Mouse (Mus musculus) liver, adult 2 months (tissue): ENCODE results near the gene Ky. TPM values are rescaled to one million over a fixed set of nuclear protein-coding genes. Genes with fewer than 3 reads are reported as not detected.

Experiments
- DNase-seq: peaks from one replicate; pipeline ENCODE4 v3.0.0-alpha.2; 2011; ENCODE audit warnings: low read depth, low spot score; ENCODE audit errors: extremely low read depth
- H3K27ac ChIP-seq: fragments of 200-500 bp; replicated peaks from 2 replicates; pipeline ENCODE4 v1.5.1; 2012; ENCODE audit warnings: low read depth, mild to moderate bottlenecking, control low read depth, inconsistent platforms, low read length; ENCODE audit not compliant: insufficient read depth
- H3K27me3 ChIP-seq: fragments of 200-500 bp; 2 replicates; pipeline ENCODE4 v1.6.1; 2012; ENCODE audit warnings: mild to moderate bottlenecking, moderate library complexity, low read length, inconsistent platforms; ENCODE audit not compliant: control insufficient read depth, insufficient read depth
- H3K36me3 ChIP-seq: fragments of 200-500 bp; 2 replicates; pipeline ENCODE4 v1.6.1; 2012; ENCODE audit warnings: low read length, inconsistent platforms; ENCODE audit not compliant: control insufficient read depth, insufficient read depth
- H3K4me1 ChIP-seq: fragments of 200-500 bp; 2 replicates; pipeline ENCODE4 v1.6.1; 2011; ENCODE audit warnings: low read length; ENCODE audit not compliant: control insufficient read depth, insufficient read depth
- H3K4me3 ChIP-seq: fragments of 200-500 bp; 2 replicates; pipeline ENCODE4 v1.5.1; 2011; ENCODE audit warnings: low read depth, mild to moderate bottlenecking, control low read depth, low read length, moderate library complexity; ENCODE audit not compliant: insufficient read depth
- H3K79me2 ChIP-seq: fragments of 200-500 bp; 2 replicates; pipeline ENCODE4 v1.6.1; 2012; ENCODE audit warnings: inconsistent platforms, mild to moderate bottlenecking, low read length, moderate library complexity; ENCODE audit not compliant: control insufficient read depth, insufficient read depth
- H3K9ac ChIP-seq: fragments of 200-500 bp; 2 replicates; pipeline ENCODE4 v1.6.1; 2012; ENCODE audit warnings: low read depth, mild to moderate bottlenecking, control low read depth, inconsistent platforms, low read length
- CTCF ChIP-seq: fragments of 200-500 bp; IDR thresholded peaks from 2 replicates; pipeline ENCODE4 v1.5.1; 2011; ENCODE audit warnings: low read depth, low read length, control low read depth
- POLR2A ChIP-seq: fragments of 200-500 bp; IDR thresholded peaks from 2 replicates; pipeline ENCODE4 v1.6.1; 2011; ENCODE audit warnings: low read length, control low read depth; ENCODE audit not compliant: insufficient read depth; ENCODE audit errors: extremely low read depth
- WGBS: fragments of 180-500 bp; shearing (Covaris S2); methylation state at CpG from one replicate; pipeline ENCODE4 v1.1.7; 2018; 5-methylcytosine and 5-hydroxymethylcytosine counted together
- polyA plus RNA-seq: library from polyadenylated mRNA; depleted of rRNA; stranded (reverse); fragments of >200 nt; gene quantifications from 2 replicates; pipeline ENCODE4 v1.2.3, GENCODE M21; 2012
- total RNA-seq: library from RNA; depleted of rRNA; stranded (reverse); fragments of >200 nt; gene quantifications from 2 replicates; pipeline ENCODE4 v1.2.3, GENCODE M21; 2014

Ky gene
- total and polyA plus RNA-seq, 2 experiments: under 0.01 TPM; not detected in 1

DNA sequence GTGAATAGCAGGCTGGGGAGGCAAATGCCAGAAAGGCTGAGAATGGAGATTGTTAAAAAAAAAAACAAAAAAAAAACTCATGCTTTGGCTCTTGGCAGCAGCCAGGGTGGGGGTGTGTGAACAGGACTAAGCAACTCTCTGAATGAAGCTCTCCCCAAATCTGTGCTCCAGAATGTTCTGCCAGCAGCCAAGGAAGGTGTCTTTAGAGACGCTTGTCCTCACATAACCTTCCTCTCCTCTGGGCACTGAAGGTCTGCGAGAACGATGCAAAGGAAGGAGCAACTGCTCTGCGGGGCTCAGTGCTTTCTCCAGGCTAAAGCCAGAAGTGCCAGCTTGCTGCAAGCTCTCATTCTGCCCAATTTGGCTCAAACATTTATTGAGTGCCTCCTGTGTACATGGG, 6.3 kb upstream of the Ky start:
- Histone ChIP-seq H3K4me3 (no peak overlapping the region), H3K36me3 (no peaks in the 10 kb centered on the region), H3K27ac (no peak overlapping the region), H3K27me3 (no peaks in the 10 kb centered on the region), H3K79me2 (no peaks in the 10 kb centered on the region), H3K4me1 (peaks cover 3% of the 10 kb centered on the region; the same call in 1 of the 2 replicates), H3K9ac (no peak overlapping the region)
- WGBS: 86% methylated on average over 4 of the region's 4 CpGs
- TF ChIP-seq POLR2A (no peak), CTCF (no peak)
- DNase-seq: no peak

- Histone ChIP-seq H3K27ac (no peak overlapping the region), H3K4me3 (no peak overlapping the region), H3K9ac (no peak overlapping the region), H3K36me3 (no peaks in the 10 kb centered on the region), H3K27me3 (no peaks in the 10 kb centered on the region), H3K79me2 (no peaks in the 10 kb centered on the region), H3K4me1 (peaks cover 3% of the 10 kb centered on the region; the same call in 1 of the 2 replicates)
- TF ChIP-seq POLR2A (no peak), CTCF (no peak)
- peak; percentile 60 for DNase-seq
Observed at GRCm38 (mm10) chr9:102499746-102500145, 5.8 kb upstream of the Ky start.

GRCm38 (mm10) chr9:102501113-102501512, 4.4 kb upstream of the Ky start:
- Histone ChIP-seq H3K27me3 (peaks cover 7% of the 10 kb centered on the region), H3K4me1 (peaks cover 3% of the 10 kb centered on the region; the same call in 1 of the 2 replicates), H3K4me3 (no peak overlapping the region), H3K27ac (no peak overlapping the region), H3K79me2 (no peaks in the 10 kb centered on the region), H3K36me3 (no peaks in the 10 kb centered on the region), H3K9ac (no peak overlapping the region)
- DNase-seq: no peak
- no peak for TF ChIP-seq POLR2A
- TF ChIP-seq CTCF: no peak
- 84% methylated on average over 4 of the region's 4 CpGs for WGBS

DNA sequence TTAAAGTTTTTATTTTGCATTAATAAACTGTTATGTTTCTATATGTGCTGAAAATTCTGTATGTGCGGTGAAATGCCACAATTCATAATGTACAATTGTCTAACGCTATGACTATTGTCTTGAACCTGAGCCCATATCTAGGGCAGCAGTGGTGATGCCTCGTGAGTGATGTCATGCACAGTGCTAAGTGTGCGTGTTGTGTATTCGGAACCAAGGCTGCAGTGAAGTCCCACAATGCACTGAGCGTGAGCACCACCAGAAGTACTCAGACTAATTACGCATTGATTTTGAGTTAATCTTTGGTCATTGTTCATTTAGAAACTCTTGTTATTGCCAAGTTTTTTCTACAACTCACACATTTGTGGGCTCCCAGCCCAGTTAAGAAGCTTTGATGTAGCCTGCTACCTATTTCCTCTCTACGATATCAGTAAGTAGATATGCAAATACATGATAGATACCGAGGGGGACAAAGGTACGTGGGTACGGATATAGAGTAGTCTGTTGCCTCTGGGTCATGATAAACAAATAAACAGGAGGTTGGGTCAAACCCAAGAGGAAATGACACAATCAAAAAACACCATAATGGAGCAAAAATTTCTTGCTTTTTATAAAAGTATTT, 3.4 kb upstream of the Ky start:
- peaks cover 14% of the 10 kb centered on the region for H3K27me3 ChIP-seq
- H3K27ac ChIP-seq: no peak overlapping the region
- peaks cover 3% of the 10 kb centered on the region; the same call in 1 of the 2 replicates for H3K4me1 ChIP-seq
- H3K9ac ChIP-seq: no peak overlapping the region
- WGBS: 28% methylated on average over 11 of the region's 11 CpGs
- peak; percentile 78 for DNase-seq
- no peak overlapping the region for H3K4me3 ChIP-seq
- H3K36me3 ChIP-seq: no peaks in the 10 kb centered on the region
- no peaks in the 10 kb centered on the region for H3K79me2 ChIP-seq
- TF ChIP-seq CTCF (no peak), POLR2A (no peak)

DNA sequence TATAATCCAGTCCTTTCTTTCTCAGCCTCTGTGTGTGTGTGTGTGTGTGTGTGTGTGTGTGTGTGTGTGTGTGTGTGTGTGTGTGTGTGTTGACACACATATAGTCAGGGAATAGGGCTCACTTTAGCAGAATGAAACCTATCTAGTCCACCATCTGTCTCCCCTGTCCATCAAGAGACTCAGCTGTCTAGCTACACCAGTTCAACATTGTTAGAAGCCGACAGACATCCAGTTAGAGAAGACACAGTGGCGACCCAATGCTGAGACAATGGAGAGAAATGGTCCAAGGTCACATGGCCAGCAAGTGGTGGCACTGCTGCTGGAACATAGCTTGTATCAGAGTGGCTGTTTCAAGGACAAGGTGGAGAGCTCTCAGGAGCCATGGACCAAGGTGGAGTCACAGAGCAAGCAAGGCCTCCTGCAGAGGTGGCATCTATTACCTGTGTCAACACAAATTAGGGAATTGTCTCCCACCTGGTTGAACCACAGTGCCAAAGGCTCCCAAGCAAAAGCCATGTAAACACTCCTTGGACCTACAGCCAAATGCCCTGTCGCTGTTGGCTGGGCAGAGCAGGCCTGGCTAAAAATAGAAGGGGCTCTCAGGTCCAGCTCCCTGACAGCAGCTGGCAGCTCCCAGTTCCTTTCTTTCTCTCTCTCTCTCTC, 703 bp upstream of the Ky start:
- H3K27me3 ChIP-seq: peaks cover 15% of the 10 kb centered on the region
- DNase-seq: peak; percentile 22

GRCm38 (mm10) chr9:102508315-102508714, 2.8 kb downstream of the Ky start:
- no peak overlapping the region for H3K9ac ChIP-seq
- 93% methylated on average over 3 of the region's 3 CpGs for WGBS
- TF ChIP-seq CTCF (no peak), POLR2A (no peak)

More for the DNA sequence above, 703 bp upstream of the Ky start:
- 57% methylated on average over 3 of the region's 3 CpGs for WGBS
- Histone ChIP-seq H3K4me3 (no peak overlapping the region), H3K4me1 (no peaks in the 10 kb centered on the region; the same call in 1 of the 2 replicates), H3K9ac (no peak overlapping the region), H3K27ac (no peak overlapping the region), H3K36me3 (no peaks in the 10 kb centered on the region), H3K79me2 (no peaks in the 10 kb centered on the region)
- TF ChIP-seq POLR2A (no peak), CTCF (no peak)

More at GRCm38 (mm10) chr9:102508315-102508714, 2.8 kb downstream of the Ky start:
- no peak overlapping the region for H3K27ac ChIP-seq
- no peaks in the 10 kb centered on the region for H3K79me2 ChIP-seq
- H3K4me3 ChIP-seq: no peak overlapping the region
- DNase-seq: no peak
- H3K36me3 ChIP-seq: no peaks in the 10 kb centered on the region
- H3K27me3 ChIP-seq: peaks cover 15% of the 10 kb centered on the region
- H3K4me1 ChIP-seq: no peaks in the 10 kb centered on the region
